Mouse (Mus musculus) ES-Bruce4 (cell line): ENCODE measurements around the gene Med19.

ENCODE experiments used
- CTCF ChIP-seq: IDR thresholded peaks from one replicate; pipeline ENCODE4 v1.8.1; 2011; ENCODE audit warnings: low read depth, low read length
- EP300 ChIP-seq: IDR thresholded peaks from 2 replicates; pipeline ENCODE4 v1.6.1; 2011; ENCODE audit warnings: low read depth, low read length; ENCODE audit not compliant: insufficient read depth
- POLR2A ChIP-seq: IDR thresholded peaks from one replicate; pipeline ENCODE4 v1.8.1; 2011; ENCODE audit warnings: low read length; ENCODE audit not compliant: insufficient read depth

DNA sequence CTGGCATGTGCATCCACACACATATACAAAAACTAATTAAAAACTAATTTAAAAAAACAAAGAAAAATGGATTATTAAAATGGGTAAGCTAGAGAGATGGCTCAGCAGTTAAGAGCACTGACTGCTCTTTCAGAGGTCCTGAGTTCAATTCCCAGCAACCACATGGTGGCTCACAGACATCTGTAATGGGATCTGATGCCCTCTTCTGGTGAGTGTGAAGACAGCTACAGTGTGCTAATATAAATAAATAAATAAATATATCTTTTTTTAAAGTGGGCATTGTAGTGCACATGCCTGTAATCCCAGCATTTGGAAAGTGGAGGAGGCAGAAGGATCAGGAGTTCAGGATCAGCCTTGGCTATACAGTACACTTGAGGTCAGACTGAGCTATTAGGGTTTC is 24.8 kb upstream of the Med19 start:
- TF ChIP-seq POLR2A (no peak), CTCF (no peak), EP300 (no peak)
